Mouse (Mus musculus): ENCODE measurements around the gene Slc37a2.

DNA sequence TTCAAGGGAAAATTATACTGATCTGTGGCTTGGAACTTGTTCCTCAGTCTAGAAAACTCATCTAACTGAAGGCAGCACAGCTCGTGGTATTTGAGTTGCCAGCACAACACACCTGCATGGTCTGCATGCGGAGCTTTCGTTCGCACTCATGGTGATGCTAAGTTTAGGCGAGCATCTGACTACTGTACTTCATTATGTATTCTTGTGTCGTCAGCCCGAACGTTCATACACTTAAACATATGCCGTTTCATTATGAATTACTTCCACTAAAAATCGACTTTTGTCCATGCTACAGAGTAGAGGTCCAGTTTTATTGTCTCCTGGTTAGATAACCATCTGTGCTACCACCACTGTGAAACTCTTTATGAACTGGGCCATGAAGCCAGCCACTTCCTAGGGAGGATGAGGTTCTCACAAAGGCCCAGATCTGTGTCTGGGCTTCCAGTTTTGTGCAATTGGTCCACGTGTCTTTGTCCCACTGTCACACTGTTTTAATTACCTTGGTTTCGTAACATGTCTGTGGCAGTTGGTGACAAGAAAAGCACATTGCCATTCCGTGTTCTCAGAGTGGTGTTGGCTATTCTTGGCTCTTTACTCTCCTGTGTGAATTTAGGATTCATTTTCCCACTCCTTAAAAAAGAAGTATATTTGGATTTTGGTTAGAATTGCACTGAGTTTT is 42.3 kb downstream of the Slc37a2 start:
- TF ChIP-seq CTCF (IDR thresholded peaks at IDR 0.05; ENCODE audit: low read depth, low read length) (no peak), POLR2A (IDR thresholded peaks at IDR 0.05; ENCODE audit: borderline replicate concordance, low read depth, low read length) (no peak)

Data from bone marrow macrophage, adult 2 months (primary cell).